Mouse (Mus musculus): ENCODE results near the gene Tsc22d1.

Tsc22d1 gene

GRCm38 (mm10) chr14:76448987-76449386 lies 34.2 kb downstream of the Tsc22d1 start:
- DNase-seq, result no peak

GRCm38 (mm10) chr14:76451011-76451410 lies 36.2 kb downstream of the Tsc22d1 start:
- no peak for DNase-seq

- no peak for DNase-seq
These were observed 38.1 kb downstream of the Tsc22d1 start for GRCm38 (mm10) chr14:76452751-76453360.

GRCm38 (mm10) chr14:76454673-76455072 lies 39.9 kb downstream of the Tsc22d1 start:
- no peak for DNase-seq

- no peak for DNase-seq
These were observed 40.4 kb downstream of the Tsc22d1 start for GRCm38 (mm10) chr14:76455159-76455558.

- no peak for DNase-seq
These were observed 42.9 kb downstream of the Tsc22d1 start for GRCm38 (mm10) chr14:76457696-76458095.

GRCm38 (mm10) chr14:76460181-76460580 lies 45.4 kb downstream of the Tsc22d1 start:
- no peak for DNase-seq

- no peak for DNase-seq
These were observed 46.5 kb downstream of the Tsc22d1 start for GRCm38 (mm10) chr14:76461182-76461775.

- no peak for DNase-seq
These were observed 48.8 kb downstream of the Tsc22d1 start for GRCm38 (mm10) chr14:76463414-76464098.

GRCm38 (mm10) chr14:76464967-76465366 lies 50.2 kb downstream of the Tsc22d1 start:
- DNase-seq, result no peak

- peak; percentile 83 for DNase-seq
These were observed 52.0 kb downstream of the Tsc22d1 start for GRCm38 (mm10) chr14:76466641-76467323.

- DNase-seq, result no peak
These were observed 53.2 kb downstream of the Tsc22d1 start for GRCm38 (mm10) chr14:76467932-76468331.

GRCm38 (mm10) chr14:76471301-76471700 lies 56.5 kb downstream of the Tsc22d1 start:
- no peak for DNase-seq

- DNase-seq, result no peak
These were observed 57.7 kb downstream of the Tsc22d1 start for GRCm38 (mm10) chr14:76472487-76472886.

GRCm38 (mm10) chr14:76473404-76473803 lies 58.6 kb downstream of the Tsc22d1 start:
- DNase-seq, result peak; percentile 65

- DNase-seq, result no peak
These were observed 59.4 kb downstream of the Tsc22d1 start for GRCm38 (mm10) chr14:76474165-76474564.

- DNase-seq, result no peak
These were observed 62.0 kb downstream of the Tsc22d1 start for GRCm38 (mm10) chr14:76476770-76477169.

- DNase-seq, result no peak
These were observed 63.3 kb downstream of the Tsc22d1 start for GRCm38 (mm10) chr14:76478076-76478475.

GRCm38 (mm10) chr14:76478616-76479015 lies 63.9 kb downstream of the Tsc22d1 start:
- DNase-seq, result no peak

GRCm38 (mm10) chr14:76479867-76480266 lies 65.1 kb downstream of the Tsc22d1 start:
- DNase-seq, result no peak

- no peak for DNase-seq
These were observed 65.7 kb downstream of the Tsc22d1 start for GRCm38 (mm10) chr14:76480507-76480906.

GRCm38 (mm10) chr14:76483701-76484100 lies 68.9 kb downstream of the Tsc22d1 start:
- DNase-seq, result no peak

- no peak for DNase-seq
These were observed 72.8 kb downstream of the Tsc22d1 start for GRCm38 (mm10) chr14:76487609-76488008.

Data from liver (tissue).